Mouse (Mus musculus) stomach, embryonic 15.5 days (tissue): ENCODE measurements around the gene Rap1a. TPM values are rescaled to one million over a fixed set of nuclear protein-coding genes. Genes with fewer than 3 reads are reported as not detected.

Source experiments
- ATAC-seq: fragments of 200-750 bp; cut with Nextera tagmentation; 2 replicates; pipeline ENCODE4 v1.8.0; 2017; ENCODE audit warnings: low read depth, moderate number of reproducible peaks, moderate TSS enrichment; ENCODE audit not compliant: insufficient read depth, low FRiP score
- H3K27ac ChIP-seq: fragments of 300-500 bp; sonication (generic); 2 replicates; pipeline ENCODE4 v1.5.1; 2015; ENCODE audit warnings: mild to moderate bottlenecking, inconsistent platforms
- H3K27me3 ChIP-seq: fragments of 300-500 bp; sonication (generic); replicated peaks from 2 replicates; pipeline ENCODE4 v1.6.1; 2015; ENCODE audit warnings: inconsistent platforms
- H3K36me3 ChIP-seq: fragments of 300-500 bp; sonication (generic); 2 replicates; pipeline ENCODE4 v1.6.1; 2015; ENCODE audit warnings: inconsistent platforms
- H3K4me1 ChIP-seq: fragments of 300-500 bp; sonication (generic); 2 replicates; pipeline ENCODE4 v1.6.1; 2015; ENCODE audit warnings: inconsistent platforms
- H3K4me2 ChIP-seq: fragments of 300-500 bp; sonication (generic); 2 replicates; pipeline ENCODE4 v1.6.1; 2015; ENCODE audit warnings: mild to moderate bottlenecking, inconsistent platforms
- H3K4me3 ChIP-seq: fragments of 300-500 bp; sonication (generic); replicated peaks from 2 replicates; pipeline ENCODE4 v1.5.1; 2015; ENCODE audit warnings: inconsistent platforms
- H3K9ac ChIP-seq: fragments of 300-500 bp; sonication (generic); 2 replicates; pipeline ENCODE4 v1.6.1; 2015; ENCODE audit warnings: inconsistent platforms
- H3K9me3 ChIP-seq: fragments of 300-500 bp; sonication (generic); 2 replicates; pipeline ENCODE4 v1.6.1; 2016; ENCODE audit warnings: inconsistent platforms
- WGBS: fragments of 180-500 bp; shearing (Covaris S2); methylation state at CpG from one replicate; pipeline ENCODE4 v1.1.7; 2015; 5-methylcytosine and 5-hydroxymethylcytosine counted together
- polyA plus RNA-seq: library from polyadenylated mRNA; unstranded; fragments of >200 nt; fragmentation: Nextera tagmentation; extraction: Ambion mirVana; gene quantifications from 2 replicates; pipeline ENCODE4 v1.2.1, GENCODE M21; 2015

Gene Rap1a
- polyA plus RNA-seq, 1 experiment from 2014 or later = 141 TPM

- Histone ChIP-seq H3K4me2 (no peak overlapping the region), H3K4me3 (no peak overlapping the region), H3K27ac (no peak overlapping the region), H3K9ac (no peak overlapping the region), H3K9me3 (no peaks in the 10 kb centered on the region), H3K4me1 (no peaks in the 10 kb centered on the region), H3K27me3 (no peaks in the 10 kb centered on the region), H3K36me3 (peaks cover 2% of the 10 kb centered on the region; the same call in 1 of the 2 replicates)
- WGBS = 76% methylated on average over 1 of the region's 1 CpGs
- no peak for ATAC-seq
These were observed 17.3 kb downstream of the Rap1a start for GRCm38 (mm10) chr3:105783809-105784208.

DNA sequence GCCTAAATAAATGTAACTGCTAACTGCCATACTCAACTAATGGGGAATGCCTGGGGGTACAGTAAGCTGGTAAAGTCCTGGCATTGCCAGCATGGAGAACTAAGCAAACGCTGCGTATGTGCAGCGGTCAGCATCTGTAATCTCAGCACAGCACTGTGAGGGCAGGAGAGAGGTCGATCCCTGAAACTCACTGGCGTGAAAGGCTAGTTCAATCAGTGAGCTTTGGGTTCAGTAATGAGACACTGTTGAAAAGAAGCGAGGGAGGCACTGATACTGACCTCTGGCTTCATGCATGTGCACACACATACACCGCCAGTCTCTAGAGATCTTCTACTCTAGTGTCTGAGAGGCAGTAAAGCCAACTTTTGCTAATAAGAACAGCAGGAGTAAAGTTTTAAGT is 18.7 kb downstream of the Rap1a start:
- Histone ChIP-seq H3K27ac (no peak overlapping the region), H3K27me3 (no peaks in the 10 kb centered on the region), H3K4me2 (no peak overlapping the region), H3K4me3 (no peak overlapping the region), H3K4me1 (no peaks in the 10 kb centered on the region), H3K9ac (no peak overlapping the region), H3K9me3 (no peaks in the 10 kb centered on the region), H3K36me3 (peaks cover 2% of the 10 kb centered on the region; the same call in 1 of the 2 replicates)
- no peak for ATAC-seq
- WGBS = 81% methylated on average over 7 of the region's 7 CpGs

GRCm38 (mm10) chr3:105777997-105778396 is 23.1 kb downstream of the Rap1a start:
- Histone ChIP-seq H3K4me2 (no peak overlapping the region), H3K27me3 (no peaks in the 10 kb centered on the region), H3K9ac (no peak overlapping the region), H3K36me3 (no peaks in the 10 kb centered on the region), H3K4me1 (no peaks in the 10 kb centered on the region), H3K27ac (no peak overlapping the region), H3K4me3 (no peak overlapping the region), H3K9me3 (no peaks in the 10 kb centered on the region)
- 91% methylated on average over 3 of the region's 3 CpGs for WGBS
- no peak for ATAC-seq

DNA sequence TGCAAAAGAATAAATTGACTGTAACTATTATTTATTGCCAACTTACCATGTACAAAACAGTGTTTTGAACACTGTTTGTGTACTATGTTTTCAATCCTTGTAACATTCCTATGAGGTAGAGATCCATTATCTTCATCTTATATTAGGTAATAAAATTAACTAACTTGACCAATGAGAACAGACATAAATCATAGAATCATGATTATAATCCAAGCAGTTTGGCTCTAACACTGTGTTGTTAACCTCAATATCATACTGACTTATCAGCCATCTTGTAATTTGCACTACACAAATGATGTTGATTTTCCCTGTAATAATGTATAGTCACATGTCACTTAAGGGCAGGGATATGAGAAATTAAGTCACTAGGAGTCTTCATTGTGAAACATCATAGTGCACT is 26.6 kb downstream of the Rap1a start:
- Histone ChIP-seq H3K27ac (no peak overlapping the region), H3K36me3 (no peaks in the 10 kb centered on the region), H3K27me3 (no peaks in the 10 kb centered on the region), H3K9ac (no peak overlapping the region), H3K4me2 (no peak overlapping the region), H3K9me3 (no peaks in the 10 kb centered on the region), H3K4me3 (no peak overlapping the region), H3K4me1 (no peaks in the 10 kb centered on the region)
- ATAC-seq = no peak

DNA sequence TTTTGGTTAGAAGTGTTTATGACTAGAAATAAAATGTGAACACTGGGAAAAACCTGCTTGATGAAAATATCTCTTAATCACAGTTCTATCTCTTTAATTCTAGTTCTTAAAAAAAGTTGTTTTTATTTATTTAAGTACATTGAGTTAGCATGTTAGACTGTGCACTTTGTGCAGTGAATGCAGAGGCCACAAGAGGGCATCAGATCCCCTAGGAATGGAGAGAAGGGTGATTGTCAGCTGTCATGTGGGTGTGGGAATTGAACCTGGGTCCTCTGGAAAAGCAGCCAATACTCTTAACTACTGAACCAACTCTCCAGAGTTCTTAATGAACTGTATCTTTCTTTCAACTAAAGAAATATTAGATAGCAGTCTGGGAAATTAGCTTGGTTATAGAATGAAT is 29.6 kb downstream of the Rap1a start:
- Histone ChIP-seq H3K9ac (no peak overlapping the region), H3K36me3 (no peaks in the 10 kb centered on the region), H3K4me2 (no peak overlapping the region), H3K27me3 (no peaks in the 10 kb centered on the region), H3K4me1 (no peaks in the 10 kb centered on the region), H3K4me3 (no peak overlapping the region), H3K9me3 (no peaks in the 10 kb centered on the region), H3K27ac (no peak overlapping the region)
- no peak for ATAC-seq

GRCm38 (mm10) chr3:105770836-105771235 is 30.3 kb downstream of the Rap1a start:
- Histone ChIP-seq H3K4me3 (no peak overlapping the region), H3K9ac (no peak overlapping the region)
- 92% methylated on average over 1 of the region's 1 CpGs for WGBS

GRCm38 (mm10) chr3:105769380-105769779 is 31.8 kb downstream of the Rap1a start:
- Histone ChIP-seq H3K4me1 (no peaks in the 10 kb centered on the region), H3K9ac (no peak overlapping the region), H3K27me3 (no peaks in the 10 kb centered on the region), H3K4me2 (no peak overlapping the region), H3K36me3 (no peaks in the 10 kb centered on the region), H3K9me3 (no peaks in the 10 kb centered on the region), H3K4me3 (no peak overlapping the region), H3K27ac (no peak overlapping the region)
- no peak for ATAC-seq
- WGBS = 64% methylated on average over 2 of the region's 2 CpGs

More at GRCm38 (mm10) chr3:105770836-105771235, 30.3 kb downstream of the Rap1a start:
- no peak for ATAC-seq
- no peak overlapping the region for H3K4me2 ChIP-seq
- no peaks in the 10 kb centered on the region for H3K36me3 ChIP-seq
- no peak overlapping the region for H3K27ac ChIP-seq
- no peaks in the 10 kb centered on the region for H3K4me1 ChIP-seq
- H3K9me3 ChIP-seq = no peaks in the 10 kb centered on the region
- no peaks in the 10 kb centered on the region for H3K27me3 ChIP-seq

DNA sequence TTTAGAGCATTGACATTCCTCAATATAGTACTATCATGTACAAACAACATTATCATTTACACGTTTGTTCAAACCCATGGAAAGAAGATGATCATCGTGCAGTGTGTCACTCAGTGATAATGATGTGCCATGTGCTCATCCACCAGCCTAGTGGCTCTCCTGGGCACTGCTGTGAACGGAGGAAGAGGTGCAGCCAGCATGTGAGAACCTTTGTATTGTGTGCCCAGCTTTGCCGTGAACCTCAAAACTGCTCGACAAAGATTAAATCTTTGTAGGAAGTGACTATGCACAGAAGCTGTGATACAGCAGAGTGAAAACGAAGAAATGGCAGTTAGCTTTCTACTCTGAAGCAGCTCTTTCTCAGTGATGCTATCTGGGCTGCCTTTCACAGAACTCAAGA is 32.6 kb downstream of the Rap1a start:
- Histone ChIP-seq H3K4me3 (no peak overlapping the region), H3K27ac (no peak overlapping the region), H3K4me1 (no peaks in the 10 kb centered on the region), H3K36me3 (no peaks in the 10 kb centered on the region), H3K9ac (no peak overlapping the region), H3K27me3 (no peaks in the 10 kb centered on the region), H3K9me3 (no peaks in the 10 kb centered on the region), H3K4me2 (no peak overlapping the region)
- WGBS = 65% methylated on average over 6 of the region's 6 CpGs
- ATAC-seq = no peak

GRCm38 (mm10) chr3:105763132-105763851 is 37.8 kb downstream of the Rap1a start:
- 70% methylated on average over 4 of the region's 4 CpGs for WGBS
- Histone ChIP-seq H3K27me3 (no peaks in the 10 kb centered on the region), H3K4me3 (no peak overlapping the region), H3K4me2 (no peak overlapping the region), H3K9me3 (no peaks in the 10 kb centered on the region), H3K9ac (no peak overlapping the region), H3K36me3 (no peaks in the 10 kb centered on the region), H3K27ac (no peak overlapping the region), H3K4me1 (peaks cover 3% of the 10 kb centered on the region; the same call in 1 of the 2 replicates)
- ATAC-seq = no peak

GRCm38 (mm10) chr3:105760063-105760462 is 41.1 kb downstream of the Rap1a start:
- Histone ChIP-seq H3K9me3 (no peaks in the 10 kb centered on the region), H3K9ac (no peak overlapping the region), H3K4me2 (no peak overlapping the region), H3K36me3 (no peaks in the 10 kb centered on the region), H3K27ac (no peak overlapping the region), H3K4me1 (peaks cover 5% of the 10 kb centered on the region; the same call in 1 of the 2 replicates), H3K4me3 (no peak overlapping the region), H3K27me3 (no peaks in the 10 kb centered on the region)
- 89% methylated on average over 3 of the region's 3 CpGs for WGBS
- ATAC-seq = no peak

DNA sequence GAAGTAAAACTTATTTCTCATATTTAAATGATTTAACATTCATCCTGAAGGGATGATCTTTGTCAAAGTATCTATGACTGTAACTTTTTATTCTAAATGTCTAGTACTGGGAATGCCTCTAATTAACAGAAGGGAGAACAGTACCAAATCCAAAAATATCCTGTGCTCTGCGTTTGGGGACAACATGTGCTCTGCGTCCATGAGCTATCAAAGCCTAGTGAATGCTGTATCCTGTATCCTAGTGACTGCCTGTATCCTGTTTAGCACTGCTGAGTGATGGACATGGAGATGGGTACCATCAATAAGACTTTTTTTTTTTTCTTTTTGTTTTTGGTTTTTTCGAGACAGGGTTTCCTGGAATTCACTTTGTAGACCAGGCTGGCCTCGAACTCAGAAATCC is 42.5 kb downstream of the Rap1a start:
- H3K4me2 ChIP-seq = no peak overlapping the region
- H3K36me3 ChIP-seq = no peaks in the 10 kb centered on the region
- no peak overlapping the region for H3K4me3 ChIP-seq
- H3K9ac ChIP-seq = no peak overlapping the region
- H3K27ac ChIP-seq = no peak overlapping the region
- ATAC-seq = no peak
- H3K27me3 ChIP-seq = no peaks in the 10 kb centered on the region
- 78% methylated on average over 4 of the region's 4 CpGs for WGBS
- H3K4me1 ChIP-seq = peaks cover 5% of the 10 kb centered on the region; the same call in 1 of the 2 replicates
- H3K9me3 ChIP-seq = no peaks in the 10 kb centered on the region

DNA sequence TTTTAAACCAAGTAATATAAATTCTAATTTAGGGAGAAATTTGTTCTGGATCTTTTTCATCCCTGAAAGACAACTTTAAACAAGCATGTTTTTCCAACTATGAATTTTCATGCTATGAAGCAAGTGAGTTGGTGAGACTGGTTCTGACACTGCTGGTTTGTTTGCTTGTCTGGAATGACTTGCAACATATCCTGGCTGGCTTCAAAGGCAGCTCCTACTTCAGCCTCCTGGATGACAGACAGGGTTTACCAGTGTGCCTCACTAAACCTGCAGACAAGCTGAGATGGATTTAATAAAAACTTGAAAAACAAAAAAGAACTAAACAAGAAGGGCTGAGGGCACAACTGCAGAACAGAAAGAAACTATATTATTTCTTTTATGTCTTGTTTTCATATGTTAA is 43.0 kb downstream of the Rap1a start:
- no peaks in the 10 kb centered on the region for H3K36me3 ChIP-seq
- peaks cover 5% of the 10 kb centered on the region; the same call in 1 of the 2 replicates for H3K4me1 ChIP-seq
- no peaks in the 10 kb centered on the region for H3K27me3 ChIP-seq
- no peaks in the 10 kb centered on the region for H3K9me3 ChIP-seq
- ATAC-seq = no peak
- no peak overlapping the region for H3K4me3 ChIP-seq
- no peak overlapping the region for H3K4me2 ChIP-seq
- H3K9ac ChIP-seq = no peak overlapping the region
- no peak overlapping the region for H3K27ac ChIP-seq
